Mouse (Mus musculus): ENCODE results near the gene Atf7ip.

The Atf7ip gene

DNA sequence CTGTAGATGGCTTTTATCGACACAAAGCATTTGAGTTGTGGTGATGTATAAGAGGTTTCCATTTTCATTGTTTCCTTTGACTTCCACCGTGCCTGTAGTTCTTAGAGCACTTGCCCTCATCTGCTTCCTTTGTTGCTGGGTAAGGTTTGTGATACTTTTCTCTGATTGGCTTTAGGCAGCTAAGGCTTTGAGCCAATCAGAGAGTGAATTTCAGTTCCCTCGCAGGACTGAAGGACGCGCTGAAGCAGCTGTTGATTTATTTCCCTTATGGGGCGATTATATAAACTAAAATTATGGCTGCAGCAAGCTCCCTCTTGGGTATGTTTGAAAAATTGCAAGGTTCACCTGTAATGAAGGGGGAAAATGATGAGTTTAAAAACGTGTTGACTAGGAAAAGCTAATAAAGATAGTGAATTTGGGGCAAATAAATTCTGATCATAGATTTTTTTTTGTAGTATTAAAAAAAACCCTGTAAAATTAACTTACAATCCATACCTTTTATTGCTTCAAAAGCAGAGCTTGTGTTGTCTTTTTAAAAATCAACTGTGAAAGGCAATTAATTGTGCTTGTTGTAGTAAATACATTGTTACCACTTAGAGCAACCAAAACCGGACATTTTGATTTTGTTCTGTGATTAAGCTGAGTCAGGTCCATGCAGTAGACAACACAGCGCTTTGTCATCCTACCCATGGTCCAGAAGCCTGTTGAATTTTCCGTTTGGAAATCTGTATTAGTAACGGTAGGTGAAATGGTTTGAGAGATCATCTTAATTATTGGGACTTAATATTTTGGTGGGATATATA, 48.0 kb downstream of the Atf7ip start:
- peak; percentile 95 for DNase-seq (ENCODE audit: low read depth, low spot score)

DNA sequence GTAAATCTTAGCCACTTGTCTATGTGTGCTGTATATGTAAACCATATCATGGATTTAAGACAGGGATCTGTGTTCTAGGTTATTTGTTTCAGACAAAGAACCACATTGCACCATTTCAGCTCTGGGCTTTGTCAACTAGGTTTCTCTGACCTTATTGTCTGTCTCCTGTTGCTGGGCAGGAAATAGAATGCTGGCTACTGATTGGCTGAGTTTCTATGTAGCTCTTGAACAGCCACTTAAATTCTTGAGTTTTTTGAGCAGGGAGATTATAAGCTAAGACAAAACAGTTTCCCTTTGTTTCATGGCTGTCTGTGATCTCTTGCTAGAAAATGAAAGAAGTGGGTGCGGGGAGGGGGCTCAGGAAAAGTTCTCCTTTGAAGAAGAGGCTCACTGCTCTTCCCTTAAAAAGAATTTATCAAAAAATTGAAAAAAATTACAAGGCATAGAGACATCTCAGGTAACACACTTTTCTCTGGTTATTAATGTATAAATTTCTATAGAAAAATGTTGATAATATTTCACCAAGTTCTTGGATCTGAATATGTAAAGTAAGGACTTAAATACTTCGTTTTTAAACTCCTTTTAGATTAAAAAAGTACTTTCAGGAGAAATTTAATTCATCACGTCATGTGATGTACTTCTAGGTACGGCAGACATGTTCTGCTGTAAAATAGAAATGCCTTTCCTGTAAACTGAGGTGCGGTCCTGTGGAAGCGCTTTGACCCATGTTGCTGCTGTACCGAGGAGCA, 49.0 kb downstream of the Atf7ip start:
- DNase-seq (ENCODE audit: low read depth, low spot score), result peak; percentile 85

DNA sequence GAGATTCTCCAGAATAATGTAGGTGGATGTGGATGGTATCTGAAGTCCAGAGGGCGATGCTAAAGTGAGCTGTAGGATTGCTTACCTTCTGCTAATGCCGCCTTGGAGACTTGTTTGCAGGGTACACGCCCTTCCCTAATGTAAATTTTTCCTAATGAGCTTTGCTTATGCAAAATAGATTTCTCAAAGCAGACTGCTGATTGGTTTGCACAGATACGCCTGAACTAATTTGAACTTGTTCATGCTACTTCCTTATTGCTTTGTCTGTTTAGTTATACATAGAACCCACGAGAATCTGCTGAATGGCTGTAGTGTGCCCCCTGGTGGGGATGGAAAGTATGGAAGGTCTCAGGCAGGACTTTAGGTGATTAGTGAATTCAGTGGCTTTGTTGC, 49.6 kb downstream of the Atf7ip start:
- DNase-seq (ENCODE audit: low read depth, low spot score), result peak; percentile 86

DNA sequence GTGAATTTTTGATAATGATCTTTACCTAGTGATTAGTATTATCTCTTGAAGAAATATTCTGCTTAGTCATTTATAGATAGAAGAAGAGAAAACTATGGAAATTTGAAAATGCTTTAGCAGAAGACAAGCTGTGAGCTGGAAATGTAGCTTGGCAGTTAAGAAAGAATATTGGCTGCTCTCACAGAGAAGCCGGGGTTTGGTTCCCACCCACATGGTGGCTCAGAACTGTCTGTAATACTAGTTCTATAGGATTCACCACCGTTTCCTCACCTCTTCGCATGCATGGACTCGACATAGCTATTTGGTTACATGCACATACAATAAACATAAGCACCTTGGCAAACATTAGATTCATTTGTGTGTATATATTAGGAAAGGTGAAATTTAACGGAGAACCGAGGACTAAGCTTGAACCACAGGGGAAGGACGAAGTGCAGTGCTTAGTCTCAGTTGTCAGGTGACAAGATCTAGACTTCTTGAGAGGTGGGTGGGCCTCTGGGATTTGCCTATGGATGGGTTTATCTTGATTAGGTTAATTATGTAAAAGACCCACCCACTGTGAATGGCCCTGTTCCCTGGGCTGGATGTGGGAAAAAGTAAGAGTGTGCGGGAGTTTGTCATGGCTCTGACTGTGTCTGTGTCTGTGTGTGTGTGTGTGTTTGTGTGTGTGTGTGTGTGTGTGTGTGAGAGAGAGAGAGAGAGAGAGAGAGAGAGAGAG, 52.5 kb downstream of the Atf7ip start:
- peak; percentile 57 for DNase-seq (ENCODE audit: low read depth, low spot score)

DNA sequence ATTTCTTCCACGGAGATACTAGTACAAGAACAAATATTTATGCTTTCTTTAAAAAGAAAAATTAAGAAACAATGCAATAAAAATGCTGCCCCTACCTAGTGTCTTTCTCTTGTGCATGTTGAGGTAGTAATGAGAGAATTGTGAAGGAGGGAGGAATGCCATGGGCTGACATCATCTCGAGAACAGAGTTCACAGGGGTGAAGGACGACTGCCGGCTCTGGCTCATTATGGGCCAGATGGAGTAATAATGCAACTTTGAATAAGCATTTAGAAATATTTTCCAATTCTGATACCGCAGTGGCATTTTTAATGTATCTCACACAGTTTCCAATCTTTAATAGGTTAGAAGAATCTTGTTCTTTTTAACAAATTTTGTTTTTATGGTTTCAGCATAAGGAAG, 60.0 kb downstream of the Atf7ip start:
- no peak for DNase-seq (ENCODE audit: low read depth, low spot score)

DNA sequence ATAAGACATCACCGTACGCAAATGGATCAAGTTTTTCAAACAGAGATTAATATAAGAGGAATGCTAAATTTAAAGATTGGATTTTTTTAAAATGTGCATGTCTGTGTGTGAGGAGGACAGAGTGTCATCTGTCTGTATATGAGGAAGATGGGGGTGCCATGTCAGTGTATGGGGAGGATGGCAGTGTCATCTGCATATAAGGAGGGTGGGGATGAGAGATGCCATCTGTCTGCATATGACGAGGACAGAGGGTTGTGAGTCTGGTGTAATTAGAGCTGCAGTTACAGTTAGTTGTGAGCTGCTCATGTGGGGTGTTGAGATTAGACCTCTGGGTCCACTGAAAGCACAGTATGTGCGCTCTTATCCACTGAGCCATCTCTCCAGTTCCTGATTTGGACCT, 84.8 kb downstream of the Atf7ip start:
- DNase-seq (ENCODE audit: low read depth, low spot score), result no peak

DNA sequence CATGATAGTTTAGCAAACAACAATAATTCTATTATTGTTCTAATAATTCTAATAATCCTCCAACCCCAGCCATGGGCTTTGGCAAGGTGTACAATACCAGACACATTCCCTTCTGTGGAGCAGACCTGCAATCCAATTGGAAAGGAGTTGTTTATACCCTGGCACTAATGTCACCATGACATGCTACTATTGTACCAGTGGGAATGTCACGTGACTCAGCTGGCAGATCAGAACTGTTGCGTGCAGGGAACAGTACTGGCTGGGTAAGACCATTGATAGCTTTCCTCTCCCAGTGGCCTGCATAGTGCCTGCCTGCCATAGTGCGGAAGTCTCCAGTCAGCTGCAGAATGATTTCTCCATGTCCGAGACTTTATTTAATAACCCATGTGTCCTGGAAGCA, 88.6 kb downstream of the Atf7ip start:
- no peak for DNase-seq (ENCODE audit: low read depth, low spot score)

DNA sequence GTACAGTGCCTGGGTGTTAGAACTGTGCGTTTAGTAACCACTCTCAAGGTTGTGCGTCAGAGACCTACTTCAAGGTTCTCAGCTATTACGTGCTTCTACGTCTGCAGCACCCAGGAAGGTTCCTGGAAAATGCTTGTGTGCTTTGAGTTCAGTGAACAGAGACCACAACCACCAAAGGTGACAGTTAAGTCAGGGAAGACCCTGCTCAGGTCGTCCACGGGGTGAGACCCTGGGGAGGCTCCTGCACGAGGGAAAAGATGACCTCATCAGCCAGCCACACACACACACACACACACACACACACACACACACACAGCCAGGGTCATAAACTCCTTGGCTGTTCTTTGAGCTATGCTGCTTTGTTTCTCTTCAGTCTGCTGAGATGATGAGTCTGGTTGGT, 96.6 kb downstream of the Atf7ip start:
- DNase-seq (ENCODE audit: low read depth, low spot score), result no peak

DNA sequence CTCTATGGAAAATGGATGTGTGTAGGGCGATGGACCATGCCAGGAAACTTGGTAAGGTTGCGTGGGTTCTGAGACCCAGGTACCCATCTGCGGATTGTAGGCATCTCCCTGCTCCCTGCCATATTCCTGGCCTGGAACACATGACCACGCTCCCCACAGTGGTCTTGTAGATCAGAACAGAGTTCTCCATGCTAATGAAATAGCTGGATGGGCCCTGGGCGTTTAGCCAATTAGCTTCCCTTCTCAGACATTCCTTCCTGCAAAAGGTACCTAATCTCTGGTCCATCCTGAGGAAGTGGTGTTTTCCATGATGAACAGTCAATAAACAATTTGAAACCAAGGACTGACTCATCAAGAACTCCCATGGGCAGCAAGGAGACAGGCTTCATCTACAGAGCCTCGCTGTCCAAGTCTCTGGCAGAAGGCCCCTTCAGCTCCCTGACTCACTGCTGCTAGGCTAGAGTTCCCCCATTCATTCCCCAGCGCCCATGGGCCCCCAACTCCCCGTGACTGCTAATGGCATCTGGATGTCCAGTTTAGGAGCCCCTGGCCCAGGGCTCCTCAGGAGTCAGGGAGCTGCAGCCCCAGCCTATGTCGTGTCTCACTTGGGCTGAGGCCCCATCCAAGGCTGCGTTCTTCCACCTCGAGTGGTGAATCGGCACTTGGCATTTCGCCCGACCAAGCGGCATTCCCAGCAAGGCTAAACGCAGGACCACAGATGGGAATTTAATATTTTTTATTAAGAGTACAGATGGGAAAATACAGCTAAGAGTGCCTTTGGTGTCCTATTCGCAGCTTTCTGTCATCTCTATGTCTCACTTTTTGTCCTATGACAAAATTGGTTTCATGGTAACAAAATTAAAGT, 105.6 kb downstream of the Atf7ip start:
- peak; percentile 35 for DNase-seq (ENCODE audit: low read depth, low spot score)

DNA sequence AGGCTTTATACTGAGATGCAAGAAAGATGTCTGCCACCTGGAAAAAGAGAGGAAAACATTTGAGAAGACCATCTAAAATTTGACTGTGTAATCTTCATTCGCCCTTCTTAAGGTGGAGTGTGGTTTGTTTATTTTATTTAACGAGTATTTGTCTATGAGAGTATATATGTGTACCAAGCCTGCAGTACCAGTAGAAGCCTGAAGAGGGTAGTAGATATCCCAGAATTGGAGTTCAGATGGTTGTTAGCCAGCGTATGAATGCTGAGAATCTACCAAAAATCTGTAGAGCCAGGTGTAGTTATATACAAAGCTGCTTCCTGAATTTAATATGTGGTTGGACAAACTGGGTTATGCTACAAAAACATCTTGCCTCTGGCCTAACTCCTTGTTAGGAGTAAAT, 106.3 kb downstream of the Atf7ip start:
- no peak for DNase-seq (ENCODE audit: low read depth, low spot score)

DNA sequence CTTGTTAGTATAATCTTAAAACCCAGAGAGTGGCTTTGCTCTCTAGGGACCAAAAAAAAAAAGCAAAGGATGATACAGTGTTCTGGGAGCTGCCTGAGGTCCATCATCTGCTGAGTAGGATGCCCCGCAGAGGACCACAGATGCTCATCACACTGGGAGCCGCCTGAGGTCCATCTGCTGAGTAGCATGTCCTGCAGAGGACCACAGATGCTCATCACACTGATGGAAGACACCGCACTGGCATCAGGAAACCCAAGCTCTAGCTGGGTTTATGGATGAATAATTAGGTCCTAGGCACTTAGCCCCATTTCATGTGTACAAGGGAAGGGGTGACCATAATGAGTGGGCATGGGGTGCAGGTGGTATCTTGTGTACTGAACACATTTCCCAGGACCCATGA, 108.2 kb downstream of the Atf7ip start:
- DNase-seq (ENCODE audit: low read depth, low spot score), result peak; percentile 94

DNA sequence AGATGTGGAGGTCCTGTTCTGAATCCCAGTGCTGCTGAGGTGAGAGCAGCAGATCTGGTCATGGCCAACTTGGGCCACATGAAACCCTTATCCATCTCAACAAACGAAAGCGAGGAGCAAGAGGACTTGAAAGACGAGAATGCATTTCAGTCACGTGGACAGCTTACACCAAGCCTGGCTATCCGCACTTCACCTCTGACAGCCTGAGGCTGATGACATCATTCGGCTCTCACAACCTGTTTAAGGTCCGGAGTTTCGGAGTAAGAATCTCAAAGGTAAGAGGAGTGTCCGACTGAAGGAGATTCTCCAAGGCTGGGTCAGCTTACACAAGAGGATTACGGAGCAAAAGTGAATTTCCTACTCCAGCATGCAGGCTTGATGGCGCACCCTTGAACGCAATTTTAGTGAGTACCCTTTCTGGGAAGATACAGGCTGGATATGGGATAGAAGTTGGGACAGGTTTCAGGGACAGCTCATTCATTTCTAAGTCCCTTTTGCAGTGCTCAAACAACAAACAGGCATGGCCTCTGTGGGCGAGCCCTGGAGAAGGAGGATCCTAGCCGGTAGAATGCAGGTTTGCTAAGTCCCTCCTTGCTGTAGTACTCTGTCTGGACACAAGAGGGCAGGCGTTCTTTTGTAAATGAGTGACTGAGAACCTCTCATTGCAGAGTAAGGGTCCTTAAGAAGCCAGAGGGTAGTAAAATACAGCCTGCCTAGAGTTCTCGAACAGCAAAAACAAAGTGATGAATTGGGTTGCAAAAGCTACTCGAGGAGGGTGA, 114.6 kb downstream of the Atf7ip start:
- DNase-seq (ENCODE audit: low read depth, low spot score), result peak; percentile 91

DNA sequence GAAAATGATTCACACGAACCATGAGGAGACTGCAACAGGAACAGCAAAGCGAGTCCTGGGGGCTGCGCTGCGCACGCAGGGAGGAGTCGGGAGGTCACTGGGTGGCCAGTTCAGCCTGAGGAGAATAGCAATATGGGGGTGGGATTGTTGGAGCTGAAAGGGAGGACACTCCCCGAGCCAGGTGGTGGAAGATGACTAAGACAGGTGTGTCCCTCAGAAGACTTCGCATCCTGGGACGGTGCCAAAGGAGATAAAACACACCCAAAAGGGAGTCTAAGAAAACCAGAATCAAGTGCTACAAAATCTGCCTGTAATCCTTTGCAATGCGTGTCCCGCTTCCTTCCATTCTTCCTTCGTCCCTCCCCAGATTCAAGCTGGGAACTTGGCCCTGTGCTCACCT, 119.5 kb downstream of the Atf7ip start:
- DNase-seq (ENCODE audit: low read depth, low spot score), result no peak

DNA sequence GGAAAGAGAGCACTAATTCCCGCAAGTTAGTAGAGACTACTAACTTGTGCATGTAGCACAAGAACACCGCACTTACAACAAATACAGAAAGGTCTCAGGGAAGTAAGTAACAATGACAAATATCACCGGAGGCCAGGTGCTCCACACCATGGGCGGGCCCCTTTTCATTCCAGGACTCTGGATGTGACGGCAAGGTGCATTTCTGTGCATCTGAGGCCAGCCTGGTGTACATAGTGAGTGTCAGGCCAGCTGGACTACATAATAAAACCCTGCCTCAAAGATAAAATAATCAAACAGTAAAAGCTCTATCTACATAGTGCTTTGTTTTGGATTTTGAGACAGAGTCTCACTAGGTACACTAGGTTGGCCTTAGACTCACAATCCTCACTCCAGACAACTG, 123.7 kb downstream of the Atf7ip start:
- no peak for DNase-seq (ENCODE audit: low read depth, low spot score)

DNA sequence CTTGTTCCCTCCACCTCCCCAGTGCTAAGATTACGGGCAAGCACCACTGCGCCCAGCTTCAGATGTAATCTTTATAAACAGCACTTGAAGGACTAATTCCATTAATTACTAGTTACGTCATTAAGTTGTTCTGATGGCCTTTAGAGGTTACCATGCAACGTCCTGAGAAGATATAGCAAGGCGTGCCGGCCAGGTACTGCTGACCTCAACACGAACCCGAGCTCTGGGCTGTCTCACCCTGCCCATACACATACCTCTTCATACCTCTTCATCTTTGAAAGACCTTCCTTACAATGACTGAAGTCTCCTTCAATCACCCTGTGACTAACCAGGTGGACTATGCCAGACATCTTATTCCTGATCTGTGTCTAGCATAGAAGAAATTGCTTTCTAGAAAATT, 125.6 kb downstream of the Atf7ip start:
- no peak for DNase-seq (ENCODE audit: low read depth, low spot score)

DNA sequence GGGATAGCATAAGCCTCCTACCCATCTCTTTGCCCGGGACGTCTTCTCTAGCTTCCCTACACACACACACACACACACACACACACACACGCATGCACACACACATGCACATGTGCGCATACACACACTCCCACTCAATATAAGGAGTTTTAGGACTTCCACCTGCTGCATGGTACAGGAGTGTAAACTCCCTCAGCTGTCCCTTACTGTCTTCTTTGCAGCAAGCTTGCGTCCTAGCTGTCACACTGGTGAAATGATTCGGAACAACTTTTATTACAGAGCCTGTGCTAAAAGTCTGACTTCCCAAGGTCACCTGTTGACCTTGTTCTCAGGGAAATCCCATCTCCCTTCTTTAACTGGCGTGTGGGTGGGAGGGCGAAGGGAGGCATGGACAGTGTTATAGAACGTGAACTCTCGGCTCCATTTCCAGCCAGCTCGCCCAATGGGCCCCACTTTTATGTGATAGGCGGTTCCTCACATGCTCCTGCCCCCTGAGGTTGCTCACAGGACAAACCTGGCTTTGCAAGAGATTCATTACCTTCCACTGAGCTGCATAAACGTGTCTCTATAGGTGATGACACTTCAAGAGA, 126.1 kb downstream of the Atf7ip start:
- no peak for DNase-seq (ENCODE audit: low read depth, low spot score)

DNA sequence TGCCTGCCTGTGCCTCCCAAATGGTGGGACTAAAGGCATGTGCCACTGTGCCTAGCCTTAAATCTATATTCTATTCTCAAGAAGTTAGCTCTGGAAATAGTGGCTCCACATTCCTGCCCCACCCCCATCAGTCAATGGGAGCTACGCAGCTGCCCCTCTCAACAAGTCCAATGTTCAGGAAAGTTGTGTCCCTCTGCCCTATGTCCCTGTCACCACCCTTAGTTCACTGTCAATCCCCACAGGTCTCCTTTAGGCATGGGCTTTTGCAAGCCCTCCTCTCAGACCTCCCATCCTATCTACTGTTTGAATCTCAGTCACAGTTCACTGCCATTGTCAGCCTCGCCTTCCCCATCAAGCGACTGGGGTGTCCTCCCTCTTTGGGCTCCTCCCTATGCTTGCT, 127.2 kb downstream of the Atf7ip start:
- no peak for DNase-seq (ENCODE audit: low read depth, low spot score)

DNA sequence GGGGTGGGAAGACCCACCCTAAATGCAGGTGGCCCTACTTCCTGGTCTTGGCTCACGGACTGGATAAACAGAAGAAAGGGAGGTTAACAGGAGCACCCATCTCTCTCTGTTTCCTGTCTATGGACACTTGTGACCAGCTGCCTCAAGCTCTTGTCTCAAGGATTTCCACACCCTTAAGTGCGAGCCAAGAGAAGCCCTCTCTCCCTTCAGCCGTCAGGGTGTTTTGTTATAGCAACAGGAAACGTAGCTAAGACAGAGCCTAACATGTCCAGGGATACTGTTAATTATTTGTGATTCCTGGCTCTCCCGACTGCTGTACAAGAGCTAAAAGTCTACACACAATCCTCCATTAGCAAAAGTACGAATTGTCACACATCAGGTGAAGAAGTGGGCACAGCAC, 127.8 kb downstream of the Atf7ip start:
- DNase-seq (ENCODE audit: low read depth, low spot score), result no peak

DNA sequence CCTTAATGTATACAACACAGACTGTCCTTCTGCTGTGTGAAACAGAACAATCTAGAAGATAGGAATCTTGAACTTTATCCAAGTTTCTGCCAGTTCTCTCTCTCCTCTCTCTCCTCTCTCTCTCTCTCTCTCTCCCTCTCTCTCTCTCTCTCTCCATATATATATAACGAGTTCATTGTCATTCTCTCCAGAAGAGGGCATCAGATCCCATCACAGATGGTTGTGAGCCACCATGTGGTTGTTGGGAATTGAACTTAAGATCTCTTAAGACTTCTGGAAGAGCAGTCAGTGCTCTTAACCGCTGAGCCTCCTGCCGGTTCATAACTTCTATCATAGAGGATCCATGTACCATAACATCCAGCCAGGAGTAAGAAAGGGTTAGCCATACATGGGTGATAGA, 129.0 kb downstream of the Atf7ip start:
- no peak for DNase-seq (ENCODE audit: low read depth, low spot score)

DNA sequence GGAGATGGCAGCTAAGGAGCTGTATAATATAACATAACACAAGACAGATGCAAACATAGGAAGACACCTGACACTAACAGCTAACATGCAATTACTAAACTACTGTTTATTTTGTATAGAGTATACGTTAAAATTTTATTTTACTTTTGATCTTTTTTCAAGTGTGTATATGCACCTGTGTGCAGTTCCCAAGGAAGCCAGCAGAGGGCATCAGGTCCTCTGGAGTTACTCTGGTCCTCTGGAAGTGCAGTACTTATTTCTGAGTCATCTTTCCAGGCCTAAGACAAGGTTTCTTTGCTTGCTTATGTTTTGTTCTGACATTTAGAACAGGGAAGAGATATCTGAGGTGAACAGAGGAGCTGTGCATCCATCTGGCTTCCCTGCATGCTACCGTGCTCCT, 138.2 kb downstream of the Atf7ip start:
- no peak for DNase-seq (ENCODE audit: low read depth, low spot score)

All from brain, adult 2 months (tissue).